Mouse (Mus musculus): ENCODE measurements around the gene Nav2.

- TF ChIP-seq CTCF (IDR thresholded peaks at IDR 0.05; ENCODE audit: low read depth, low read length), result no peak
- TF ChIP-seq EP300 (IDR thresholded peaks at IDR 0.05; ENCODE audit: insufficient read depth, low read depth, low read length), result no peak
- TF ChIP-seq POLR2A (IDR thresholded peaks at IDR 0.05; ENCODE audit: insufficient read depth, low read length), result no peak
These were observed 650.4 kb downstream of the Nav2 start for GRCm38 (mm10) chr7:49558895-49559294.

Data from ES-Bruce4 (cell line).